Comparison of ENCODE assay signal across 9 mouse cellular contexts in the genomic region with DNA sequence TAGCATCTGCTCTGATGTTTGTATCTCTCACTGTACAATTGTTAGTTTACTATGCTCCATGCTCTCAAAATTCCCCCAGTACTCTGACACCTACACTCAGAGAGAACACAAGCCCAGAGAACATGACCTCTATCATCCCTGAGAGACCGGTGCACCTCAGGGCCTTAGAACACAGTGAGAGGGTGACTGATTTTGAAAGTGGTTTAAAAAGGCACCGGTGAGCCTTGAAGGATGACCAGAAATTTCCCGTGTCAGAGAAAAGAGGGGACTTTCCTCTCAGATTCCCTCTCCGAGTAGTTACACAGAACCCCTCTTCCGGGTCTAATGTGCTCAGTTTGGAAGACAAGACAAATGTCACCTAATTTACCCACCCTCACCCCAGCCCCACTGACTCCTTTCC.
"Had no signal": no experiment of that assay in that cellular context is flagged by ENCODE, and none has a peak within 500 bp of the region (broad histone marks: within the 10 kb centered on the region; RNA-seq: fewer than 3 reads in every experiment).

No protein-coding gene starts in this region.

- H3K27me3 ChIP-seq: kidney, embryonic 15.5 days; limb, embryonic 13.5 days; neural tube, embryonic 13.5 days; stomach, embryonic 15.5 days had no signal

- H3K27ac ChIP-seq: kidney, embryonic 15.5 days; limb, embryonic 13.5 days; liver, embryonic 14.5 days; neural tube, embryonic 13.5 days; stomach, embryonic 15.5 days had no signal

- H3K4me1 ChIP-seq: kidney, embryonic 15.5 days; stomach, embryonic 15.5 days had no signal

- DNase-seq: kidney, adult 18-20 months; lung, adult 2 months; thymus, adult 2 months; thymus, postnatal 25 days had no signal

- H3K36me3 ChIP-seq: kidney, embryonic 15.5 days; limb, embryonic 13.5 days; stomach, embryonic 15.5 days had no signal

- H3K9me3 ChIP-seq: kidney, embryonic 15.5 days; limb, embryonic 13.5 days; neural tube, embryonic 13.5 days; stomach, embryonic 15.5 days had no signal

- H3K4me2 ChIP-seq: kidney, embryonic 15.5 days; limb, embryonic 13.5 days; neural tube, embryonic 13.5 days; stomach, embryonic 15.5 days had no signal

- H3K4me3 ChIP-seq: kidney, embryonic 15.5 days; limb, embryonic 13.5 days; neural tube, embryonic 13.5 days; stomach, embryonic 15.5 days had no signal

- H3K9ac ChIP-seq: kidney, embryonic 15.5 days; limb, embryonic 13.5 days; liver, embryonic 14.5 days; neural tube, embryonic 13.5 days; stomach, embryonic 15.5 days had no signal
